Comparison of ENCODE assay signal across 8 mouse cellular contexts in the genomic region with DNA sequence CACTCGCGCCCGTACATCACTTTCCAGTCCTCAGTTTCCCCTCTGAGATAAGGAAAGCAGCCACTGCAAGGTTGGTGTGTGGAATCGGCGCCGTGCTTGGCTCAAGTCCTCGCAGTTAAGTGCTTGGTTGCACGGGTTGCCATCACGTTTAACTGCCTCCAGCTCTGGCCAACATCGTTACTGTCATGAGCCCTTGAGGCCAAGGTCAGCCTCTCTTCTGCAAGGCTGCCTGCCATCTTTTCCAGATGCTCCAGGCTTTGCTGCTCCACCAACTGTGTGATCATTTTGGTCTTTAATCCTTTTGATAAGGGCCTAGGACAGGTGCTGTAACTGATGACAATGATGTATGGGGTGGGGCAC. TPM values are rescaled to one million over a fixed set of nuclear protein-coding genes. Genes with fewer than 3 reads are reported as not detected.
DNase-seq lines count a peak whose midpoint lies in the region; ATAC-seq lines count a peak whose summit lies in the region.

No protein-coding gene starts in this region.

- H3K4me3 ChIP-seq in heart, embryonic 10.5 days: peak overlapping the region; percentile 75
- H3K4me3 ChIP-seq in heart, embryonic 16.5 days (ENCODE audit: low read length): peak overlapping the region; percentile 78
- H3K4me3 ChIP-seq in midbrain, embryonic 12.5 days: peak overlapping the region; percentile 61

- WGBS in heart, embryonic 10.5 days: 4% methylated on average over 10 of the region's 10 CpGs
- 1% methylated on average over 10 of the region's 10 CpGs for WGBS in heart, embryonic 16.5 days
- WGBS in midbrain, embryonic 12.5 days: 6% methylated on average over 10 of the region's 10 CpGs

- peak overlapping the region; percentile 91 for H3K4me2 ChIP-seq in heart, embryonic 16.5 days (ENCODE audit: low read depth, low read length)
- peak overlapping the region; percentile 91 for H3K4me2 ChIP-seq in midbrain, embryonic 12.5 days (replicated peaks)

- no peak for DNase-seq in heart, embryonic 10.5 days (ENCODE audit: low spot score)
- DNase-seq in heart, postnatal 4 days: no peak
- peak; percentile 36 for DNase-seq in NIH3T3 (ENCODE audit: low read depth)
- no peak for DNase-seq in right cerebral cortex, postnatal 10 days (ENCODE audit: low spot score in 2 of 2)
- no peak for DNase-seq in Muller cell, postnatal 12 days (ENCODE audit: inconsistent ontology term)
- no peak for DNase-seq in layer of hippocampus, adult 11-12 months (ENCODE audit: low spot score)

- H3K4me1 ChIP-seq in heart, embryonic 10.5 days: peaks cover 21% of the 10 kb centered on the region
- H3K4me1 ChIP-seq in heart, embryonic 16.5 days (ENCODE audit: control insufficient read depth, insufficient read depth, low read length): peaks cover 17% of the 10 kb centered on the region
- peaks cover 24% of the 10 kb centered on the region for H3K4me1 ChIP-seq in midbrain, embryonic 12.5 days

- no peaks in the 10 kb centered on the region for H3K9me3 ChIP-seq in heart, embryonic 10.5 days
- H3K9me3 ChIP-seq in heart, embryonic 16.5 days (replicated peaks; ENCODE audit: control insufficient read depth, low read length): no peaks in the 10 kb centered on the region
- no peaks in the 10 kb centered on the region for H3K9me3 ChIP-seq in midbrain, embryonic 12.5 days

- no peak for ATAC-seq in heart, embryonic 16.5 days (replicated peaks; ENCODE audit: extremely low read depth, insufficient read depth, low FRiP score)
- no peak; the same call in 1 of the 2 replicates for ATAC-seq in midbrain, embryonic 12.5 days (ENCODE audit: low FRiP score, low read depth)

- H3K27me3 ChIP-seq in heart, embryonic 10.5 days (ENCODE audit: insufficient read depth, poor library complexity, severe bottlenecking): peaks cover 7% of the 10 kb centered on the region
- H3K27me3 ChIP-seq in heart, embryonic 16.5 days (ENCODE audit: control insufficient read depth, insufficient read depth, low read length): 0 out of 2 replicates have a peak, but pooled peaks cover 2% of the 10 kb centered on the region
- H3K27me3 ChIP-seq in midbrain, embryonic 12.5 days: peaks cover 18% of the 10 kb centered on the region

- peak overlapping the region; percentile 89 for H3K9ac ChIP-seq in heart, embryonic 16.5 days (ENCODE audit: low read length)
- H3K9ac ChIP-seq in midbrain, embryonic 12.5 days (replicated peaks): peak overlapping the region; percentile 79

- H3K27ac ChIP-seq in heart, embryonic 10.5 days: peak overlapping the region; percentile 93
- H3K27ac ChIP-seq in heart, embryonic 16.5 days (ENCODE audit: low read length): peak overlapping the region; percentile 87
- peak overlapping the region; percentile 62 for H3K27ac ChIP-seq in midbrain, embryonic 12.5 days (replicated peaks)

- H3K36me3 ChIP-seq in heart, embryonic 10.5 days: peaks cover 26% of the 10 kb centered on the region
- H3K36me3 ChIP-seq in heart, embryonic 16.5 days (ENCODE audit: control insufficient read depth, insufficient read depth): peaks cover 4% of the 10 kb centered on the region; the same call in 1 of the 2 replicates
- peaks cover 16% of the 10 kb centered on the region for H3K36me3 ChIP-seq in midbrain, embryonic 12.5 days

RNA-seq across cellular contexts. Expression of a gene that starts 0.7 kb away (rescaled TPM):
- polyA plus RNA-seq in heart, embryonic 10.5 days (2016; fragmentation: Nextera tagmentation; extraction: Ambion mirVana): 102 and 116 TPM in 2 replicates
- 10 to 100 TPM; 51.7 to 54.5 TPM for total RNA-seq in heart, postnatal 4 days (2021)
- 90.0 and 90.4 TPM in 2 replicates for polyA plus RNA-seq in heart, embryonic 16.5 days (2015; fragmentation: Nextera tagmentation; extraction: Ambion mirVana)
- 103 and 110 TPM in 2 replicates for polyA plus RNA-seq in midbrain, embryonic 12.5 days (2016; fragmentation: Nextera tagmentation; extraction: Ambion mirVana)

RNA-seq across cellular contexts. Expression of a gene that starts 4.8 kb away (rescaled TPM):
- 1.3 and 1.8 TPM in 2 replicates for polyA plus RNA-seq in heart, embryonic 10.5 days (2016; fragmentation: Nextera tagmentation; extraction: Ambion mirVana)
- 1 to 10 TPM; 2.6 to 4.0 TPM for total RNA-seq in heart, postnatal 4 days (2021)
- 2.2 and 2.7 TPM in 2 replicates for polyA plus RNA-seq in heart, embryonic 16.5 days (2015; fragmentation: Nextera tagmentation; extraction: Ambion mirVana)
- polyA plus RNA-seq in midbrain, embryonic 12.5 days (2016; fragmentation: Nextera tagmentation; extraction: Ambion mirVana): 2.4 and 2.6 TPM in 2 replicates

RNA-seq across cellular contexts. Expression of a gene that starts 21.9 kb away (rescaled TPM):
- polyA plus RNA-seq in heart, embryonic 10.5 days (2016; fragmentation: Nextera tagmentation; extraction: Ambion mirVana): 31.3 and 40.1 TPM in 2 replicates
- total RNA-seq in heart, postnatal 4 days (2021): 10 to 100 TPM; 11.7 to 13.2 TPM
- 20.1 and 22.5 TPM in 2 replicates for polyA plus RNA-seq in heart, embryonic 16.5 days (2015; fragmentation: Nextera tagmentation; extraction: Ambion mirVana)
- 40.3 and 41.0 TPM in 2 replicates for polyA plus RNA-seq in midbrain, embryonic 12.5 days (2016; fragmentation: Nextera tagmentation; extraction: Ambion mirVana)

RNA-seq across cellular contexts. Expression of a gene that starts 26.5 kb away (rescaled TPM):
- 49.1 and 73.9 TPM in 2 replicates for polyA plus RNA-seq in heart, embryonic 10.5 days (2016; fragmentation: Nextera tagmentation; extraction: Ambion mirVana)
- total RNA-seq in heart, postnatal 4 days (2021): 1 to 10 TPM; 8.7 to 9.4 TPM
- polyA plus RNA-seq in heart, embryonic 16.5 days (2015; fragmentation: Nextera tagmentation; extraction: Ambion mirVana): 10.8 and 13.9 TPM in 2 replicates
- polyA plus RNA-seq in midbrain, embryonic 12.5 days (2016; fragmentation: Nextera tagmentation; extraction: Ambion mirVana): 19.8 and 24.9 TPM in 2 replicates
